Mouse (Mus musculus): ENCODE data around the gene Atr.

DNA sequence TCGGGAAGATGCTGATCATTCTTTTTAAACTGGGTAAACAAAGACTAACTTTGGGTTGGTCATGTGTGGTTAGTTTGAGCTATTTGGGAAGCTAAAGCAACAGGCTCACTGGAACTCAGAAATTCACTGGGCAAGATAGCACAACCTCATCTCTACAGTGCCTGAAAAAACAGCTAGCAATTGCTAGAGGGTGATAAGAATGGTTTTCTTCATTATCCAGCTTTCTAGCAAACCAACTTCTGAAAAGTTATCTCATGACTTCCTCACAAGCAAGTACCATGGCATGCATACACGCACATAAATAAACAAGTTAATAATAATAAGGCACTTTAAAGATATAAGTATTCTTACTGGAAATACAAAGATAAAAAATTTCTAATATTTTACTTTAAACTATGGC, 120.9 kb downstream of the Atr start:
- no peak for TF ChIP-seq CTCF (IDR thresholded peaks at IDR 0.05; ENCODE audit: low read depth)
- no peak for TF ChIP-seq EP300 (optimal IDR thresholded peaks at IDR 0.05)
